Mouse (Mus musculus) cerebellum, postnatal 36 days (tissue): Measurements from ENCODE around the gene Arfgef2.

Experiments used
- DNase-seq, 2 experiments: peaks; one replicate each; pipeline ENCODE4 v3.0.0; 2021 to 2022; ENCODE audit warnings: mixed read lengths in 2 of 2

Gene Arfgef2

DNA sequence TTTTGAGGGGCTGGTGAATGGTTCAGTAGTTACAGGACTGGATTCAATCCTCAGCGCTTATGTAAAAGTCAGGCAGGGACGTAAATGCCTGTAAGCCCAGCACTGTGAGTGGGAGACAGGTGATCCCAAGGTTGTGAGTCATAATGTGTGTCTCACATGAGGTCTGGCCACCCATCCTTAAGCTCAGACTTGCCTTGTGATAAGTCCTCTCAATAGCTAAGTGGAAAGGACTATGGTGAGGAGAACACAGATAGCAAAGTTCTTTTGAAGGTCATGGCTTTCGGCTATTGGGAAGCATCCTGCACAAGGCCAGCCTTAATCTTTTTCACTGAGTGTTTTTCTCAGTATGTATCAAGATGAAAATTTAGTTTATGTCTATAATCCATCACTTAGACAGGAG, 104.3 kb downstream of the Arfgef2 start:
- no peak for DNase-seq

- DNase-seq, result no peak
These were observed 105.1 kb downstream of the Arfgef2 start for GRCm38 (mm10) chr2:166910536-166910935.

DNA sequence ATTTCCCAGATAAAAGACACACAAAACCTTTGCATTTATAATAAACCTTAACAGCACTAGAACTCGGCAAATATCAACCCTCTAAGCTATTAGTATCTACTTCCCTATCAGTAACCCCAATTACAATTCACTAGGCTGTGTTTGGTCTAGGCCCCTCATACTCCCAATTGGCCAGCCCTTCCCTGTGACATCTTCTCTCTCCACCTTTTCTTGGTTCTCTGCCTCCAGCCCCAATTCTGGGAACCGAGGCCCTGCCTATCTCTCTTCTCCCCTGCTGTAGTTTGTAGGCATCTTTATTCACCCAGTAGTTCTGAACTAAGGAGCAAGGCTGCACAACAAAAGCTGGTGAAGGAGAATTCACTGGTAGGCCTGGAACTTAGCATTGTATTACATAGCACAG, 118.6 kb downstream of the Arfgef2 start:
- no peak for DNase-seq

DNA sequence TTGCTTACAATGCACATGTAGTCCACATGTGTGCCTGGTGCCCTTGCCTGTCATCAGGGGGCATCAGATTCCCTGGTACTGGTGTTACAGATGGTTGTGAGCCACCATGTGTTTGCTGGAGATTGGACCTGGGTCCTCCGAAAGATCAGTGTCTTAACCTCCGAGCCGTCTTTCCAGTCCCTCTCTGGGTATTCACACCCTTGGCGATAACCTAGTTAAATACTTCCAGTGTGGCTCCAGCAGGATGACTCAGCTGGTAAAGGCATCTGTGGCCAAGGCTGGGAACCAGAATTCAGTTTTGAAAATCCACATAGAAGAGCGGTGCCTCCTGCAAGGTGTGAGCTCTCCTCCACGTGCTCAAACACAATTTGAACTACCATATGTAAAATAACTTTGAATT, 128.6 kb downstream of the Arfgef2 start:
- no peak for DNase-seq

DNA sequence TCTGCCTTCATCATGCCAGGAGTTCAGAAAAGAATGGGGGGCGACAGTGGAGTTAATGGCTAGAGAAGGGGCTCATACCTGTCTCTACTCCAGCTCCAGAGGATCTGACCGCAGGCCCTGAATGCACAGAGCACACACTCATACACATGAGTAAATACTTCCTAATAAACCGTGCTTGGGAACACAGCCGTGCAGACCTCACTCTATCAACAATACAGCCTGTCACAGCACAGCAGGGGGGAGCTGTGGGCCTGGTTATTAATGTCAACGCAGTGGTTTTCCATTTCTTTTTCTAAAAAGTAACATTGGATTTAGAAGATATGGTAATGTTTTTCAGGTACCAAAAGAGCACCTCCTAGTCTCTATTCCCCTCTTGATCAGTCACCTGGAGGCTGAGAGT, 129.0 kb downstream of the Arfgef2 start:
- peak in 1 of 2 experiments; percentile 22 for DNase-seq

GRCm38 (mm10) chr2:166935582-166935981, 130.2 kb downstream of the Arfgef2 start:
- DNase-seq, result no peak

- DNase-seq, result peak in 1 of 2 experiments; percentile 57
These were observed 130.8 kb downstream of the Arfgef2 start for GRCm38 (mm10) chr2:166936166-166936565.

GRCm38 (mm10) chr2:166943146-166943545, 137.8 kb downstream of the Arfgef2 start:
- no peak for DNase-seq

GRCm38 (mm10) chr2:166944346-166944745, 139.0 kb downstream of the Arfgef2 start:
- no peak for DNase-seq

DNA sequence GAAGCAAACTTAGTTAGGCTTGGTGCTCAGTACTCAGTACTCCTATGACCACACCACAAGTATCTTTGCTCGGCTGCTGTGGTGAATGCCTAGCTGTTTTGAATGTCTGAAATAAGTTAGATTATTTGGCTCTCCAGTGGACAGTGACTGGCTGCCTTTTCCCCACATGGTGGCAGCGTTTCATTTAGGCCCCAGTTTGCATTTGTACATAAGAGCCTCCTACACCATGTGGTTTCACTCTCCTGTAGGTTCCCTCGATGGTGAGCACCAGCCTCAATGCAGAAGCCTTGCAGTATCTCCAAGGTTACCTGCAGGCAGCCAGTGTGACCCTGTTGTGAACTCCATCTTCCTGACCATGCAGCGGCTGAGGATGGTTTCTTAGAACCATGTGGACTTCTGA, 140.1 kb downstream of the Arfgef2 start:
- DNase-seq, result no peak
